Mouse (Mus musculus) midbrain, embryonic 14.5 days (tissue): Measurements from ENCODE around the gene Defb30. TPM values are rescaled to one million over a fixed set of nuclear protein-coding genes. Genes with fewer than 3 reads are reported as not detected.

Experiments used
- ATAC-seq: fragments of 200-750 bp; cut with Nextera tagmentation; 2 replicates; pipeline ENCODE4 v1.8.0; 2017; ENCODE audit warnings: moderate number of reproducible peaks, moderate library complexity; ENCODE audit not compliant: low FRiP score, low TSS enrichment
- DNase-seq: peaks from one replicate; pipeline ENCODE4 v3.0.0-alpha.2; 2015
- H3K27ac ChIP-seq: fragments of 300-500 bp; sonication (generic); replicated peaks from 2 replicates; pipeline ENCODE4 v1.5.1; 2014; ENCODE audit warnings: mild to moderate bottlenecking, low read depth, low read length, moderate library complexity
- H3K27me3 ChIP-seq: fragments of 300-500 bp; sonication (generic); 2 replicates; pipeline ENCODE4 v1.6.1; 2014; ENCODE audit warnings: low read length, control low read depth, mixed read lengths; ENCODE audit not compliant: control insufficient read depth, insufficient read depth
- H3K36me3 ChIP-seq: fragments of 300-500 bp; sonication (generic); 2 replicates; pipeline ENCODE4 v1.6.1; 2014; ENCODE audit warnings: low read length, control low read depth; ENCODE audit not compliant: control insufficient read depth, insufficient read depth
- H3K4me1 ChIP-seq: fragments of 300-500 bp; sonication (generic); 2 replicates; pipeline ENCODE4 v1.6.1; 2014; ENCODE audit warnings: mild to moderate bottlenecking, antibody characterized with exemption, low read length, control low read depth; ENCODE audit not compliant: control insufficient read depth, insufficient read depth
- H3K4me2 ChIP-seq: fragments of 300-500 bp; sonication (generic); 2 replicates; pipeline ENCODE4 v1.6.1; 2014; ENCODE audit warnings: mild to moderate bottlenecking, low read length, moderate library complexity
- H3K4me3 ChIP-seq: fragments of 300-500 bp; sonication (generic); replicated peaks from 2 replicates; pipeline ENCODE4 v1.5.1; 2014; ENCODE audit warnings: low read depth, low read length
- H3K9ac ChIP-seq: fragments of 300-500 bp; sonication (generic); replicated peaks from 2 replicates; pipeline ENCODE4 v1.6.1; 2014; ENCODE audit warnings: mild to moderate bottlenecking, low read length, moderate library complexity
- H3K9me3 ChIP-seq: fragments of 300-500 bp; sonication (generic); 2 replicates; pipeline ENCODE4 v1.6.1; 2016; ENCODE audit warnings: low read length, control low read depth, mixed read lengths; ENCODE audit not compliant: control insufficient read depth
- WGBS: fragments of 180-500 bp; shearing (Covaris S2); extraction: QIAGEN DNeasy Blood & Tissue Kit; methylation state at CpG from one replicate; pipeline ENCODE4 v1.1.7; 2014; 5-methylcytosine and 5-hydroxymethylcytosine counted together
- polyA plus RNA-seq: library from polyadenylated mRNA; unstranded; fragments of >200 nt; fragmentation: Nextera tagmentation; extraction: Ambion mirVana; gene quantifications from 2 replicates; pipeline ENCODE4 v1.2.1, GENCODE M21; 2014

Defb30 gene
- polyA plus RNA-seq, 1 experiment from 2014 or later, result not detected

- H3K4me1 ChIP-seq, result no peaks in the 10 kb centered on the region
- DNase-seq (no peak), ATAC-seq (no peak)
- no peaks in the 10 kb centered on the region for H3K27me3 ChIP-seq
- H3K36me3 ChIP-seq, result no peaks in the 10 kb centered on the region
- H3K4me2 ChIP-seq, result no peak within 1 kb of the TSS
- 78% methylated on average over 1 of the region's 1 CpGs for WGBS
- no peak within 1 kb of the TSS for H3K27ac ChIP-seq
- no peak within 1 kb of the TSS for H3K4me3 ChIP-seq
- H3K9me3 ChIP-seq, result no peaks in the 10 kb centered on the region
- no peak within 1 kb of the TSS for H3K9ac ChIP-seq
Observed at GRCm38 (mm10) chr14:62984410-62984809, 65.3 kb downstream of the Defb30 start, which contains the start of gene Defb48. Gene Defb48, minus strand, starts transcription at chr14:62984510.

Other genes with a start within 250 kb of the Defb30 start
- gene Wdfy2, start 212.3 kb downstream of the Defb30 start, polyA plus RNA-seq, result 9.1 and 13.0 TPM in 2 replicates
- not detected in 2 replicates for gene Defb48, start 65.5 kb downstream of the Defb30 start, polyA plus RNA-seq
- 0.75 TPM in 1 of 2 replicates, not detected in the other for gene Defb47, start 51.9 kb downstream of the Defb30 start, polyA plus RNA-seq
- not detected in 2 replicates for gene Defb43, start 38.2 kb downstream of the Defb30 start, polyA plus RNA-seq
- 0.29 TPM in 1 of 2 replicates, not detected in the other for gene Defb42, start 3.0 kb downstream of the Defb30 start, polyA plus RNA-seq